Mouse (Mus musculus) neural tube, embryonic 15.5 days (tissue): ENCODE measurements at regions not wholly inside any gene's neighbourhood (a gene's known extent, or its start where the extent isn't known, plus 50 kb on each side); places are given as distances from the start of the nearest gene placed in this dataset. TPM values are rescaled to one million over a fixed set of nuclear protein-coding genes. Genes with fewer than 3 reads are reported as not detected.

Source experiments
- ATAC-seq: fragments of 200-750 bp; cut with Nextera tagmentation; 2 replicates; pipeline ENCODE4 v1.8.0; 2017; ENCODE audit warnings: mild to moderate bottlenecking, moderate TSS enrichment, moderate library complexity; ENCODE audit not compliant: low FRiP score
- H3K27ac ChIP-seq: fragments of 300-500 bp; sonication (generic); replicated peaks from 2 replicates; pipeline ENCODE4 v1.5.1; 2015; ENCODE audit warnings: mild to moderate bottlenecking, inconsistent platforms
- H3K27me3 ChIP-seq: fragments of 300-500 bp; sonication (generic); replicated peaks from 2 replicates; pipeline ENCODE4 v1.6.1; 2015; ENCODE audit warnings: inconsistent platforms
- H3K36me3 ChIP-seq: fragments of 300-500 bp; sonication (generic); 2 replicates; pipeline ENCODE4 v1.6.1; 2015; ENCODE audit warnings: inconsistent platforms
- H3K4me1 ChIP-seq: fragments of 300-500 bp; sonication (generic); 2 replicates; pipeline ENCODE4 v1.6.1; 2015; ENCODE audit warnings: inconsistent platforms
- H3K4me2 ChIP-seq: fragments of 300-500 bp; sonication (generic); 2 replicates; pipeline ENCODE4 v1.6.1; 2015; ENCODE audit warnings: inconsistent platforms, mild to moderate bottlenecking, moderate library complexity
- H3K4me3 ChIP-seq: fragments of 300-500 bp; sonication (generic); replicated peaks from 2 replicates; pipeline ENCODE4 v1.5.1; 2015; ENCODE audit warnings: mild to moderate bottlenecking, inconsistent platforms
- H3K9ac ChIP-seq: fragments of 300-500 bp; sonication (generic); replicated peaks from 2 replicates; pipeline ENCODE4 v1.6.1; 2015; ENCODE audit warnings: mild to moderate bottlenecking, inconsistent platforms
- H3K9me3 ChIP-seq: fragments of 300-500 bp; sonication (generic); replicated peaks from 2 replicates; pipeline ENCODE4 v1.6.1; 2016; ENCODE audit warnings: inconsistent platforms
- WGBS: fragments of 180-500 bp; shearing (Covaris S2); methylation state at CpG from one replicate; pipeline ENCODE4 v1.1.7; 2015; ENCODE audit warnings: mixed read lengths; 5-methylcytosine and 5-hydroxymethylcytosine counted together
- microRNA counts: library from miRNA; unstranded; fragments of <30 nt; microRNA quantifications from one replicate; lab custom pipeline; 2016
- microRNA-seq: library from miRNA; unstranded; fragments of <30 nt; microRNA quantifications from one replicate; pipeline ENCODE4, GENCODE M21; 2017

GRCm38 (mm10) chr2:94239573-94239972 lies 81.8 kb upstream of the Hsd17b12 start:
- H3K4me1 ChIP-seq, result peaks cover 52% of the 10 kb centered on the region
- peak overlapping the region; percentile 92 for H3K4me2 ChIP-seq
- no peak overlapping the region for H3K27ac ChIP-seq
- H3K36me3 ChIP-seq, result no peaks in the 10 kb centered on the region
- H3K4me3 ChIP-seq, result peak overlapping the region; percentile 10; the same call in 1 of the 2 replicates
- H3K9me3 ChIP-seq, result no peaks in the 10 kb centered on the region
- 9% methylated on average over 9 of the region's 9 CpGs for WGBS
- peaks cover 63% of the 10 kb centered on the region for H3K27me3 ChIP-seq
- H3K9ac ChIP-seq, result 0 out of 2 replicates have a peak overlapping the region, but pooled peaks have one; percentile 10
- ATAC-seq, result no peak

GRCm38 (mm10) chr2:94236479-94236878 lies 78.7 kb upstream of the Hsd17b12 start:
- Histone ChIP-seq H3K4me1 (peaks cover 23% of the 10 kb centered on the region), H3K36me3 (no peaks in the 10 kb centered on the region), H3K9me3 (no peaks in the 10 kb centered on the region), H3K4me2 (no peak overlapping the region), H3K9ac (no peak overlapping the region), H3K4me3 (no peak overlapping the region), H3K27me3 (peaks cover 34% of the 10 kb centered on the region), H3K27ac (no peak overlapping the region)
- WGBS, result 43% methylated on average over 3 of the region's 3 CpGs
- ATAC-seq, result no peak

DNA sequence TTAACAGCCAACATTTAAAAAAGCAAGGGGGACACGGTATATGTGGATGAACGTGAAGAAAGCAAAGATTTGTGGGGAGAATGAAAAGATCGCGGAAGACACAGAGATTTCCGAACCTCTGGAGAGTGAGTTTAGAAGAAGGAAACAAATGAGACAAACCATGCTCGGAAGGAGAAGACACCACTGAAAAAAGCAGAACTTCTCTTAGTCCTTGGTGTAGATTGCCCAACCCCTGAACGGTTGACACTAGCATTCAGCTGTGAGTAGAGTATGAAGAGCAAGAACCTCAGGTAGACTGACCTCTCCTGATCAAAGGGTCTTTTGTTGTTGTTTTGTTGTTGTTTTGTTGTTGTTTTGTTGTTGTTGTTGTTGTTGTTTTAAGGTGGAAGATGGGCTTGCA lies 75.8 kb upstream of the Hsd17b12 start:
- Histone ChIP-seq H3K4me3 (no peak overlapping the region), H3K27me3 (peaks cover 11% of the 10 kb centered on the region), H3K9ac (no peak overlapping the region), H3K9me3 (no peaks in the 10 kb centered on the region), H3K4me1 (no peaks in the 10 kb centered on the region), H3K27ac (no peak overlapping the region), H3K36me3 (no peaks in the 10 kb centered on the region), H3K4me2 (no peak overlapping the region)
- WGBS, result 91% methylated on average over 7 of the region's 7 CpGs
- no peak for ATAC-seq

GRCm38 (mm10) chr2:94219421-94219820 lies 61.7 kb upstream of the Hsd17b12 start:
- Histone ChIP-seq H3K36me3 (no peaks in the 10 kb centered on the region), H3K9me3 (no peaks in the 10 kb centered on the region), H3K4me3 (no peak overlapping the region), H3K27me3 (no peaks in the 10 kb centered on the region), H3K4me1 (no peaks in the 10 kb centered on the region), H3K9ac (no peak overlapping the region), H3K27ac (no peak overlapping the region), H3K4me2 (no peak overlapping the region)
- 91% methylated on average over 5 of the region's 5 CpGs for WGBS
- no peak for ATAC-seq

DNA sequence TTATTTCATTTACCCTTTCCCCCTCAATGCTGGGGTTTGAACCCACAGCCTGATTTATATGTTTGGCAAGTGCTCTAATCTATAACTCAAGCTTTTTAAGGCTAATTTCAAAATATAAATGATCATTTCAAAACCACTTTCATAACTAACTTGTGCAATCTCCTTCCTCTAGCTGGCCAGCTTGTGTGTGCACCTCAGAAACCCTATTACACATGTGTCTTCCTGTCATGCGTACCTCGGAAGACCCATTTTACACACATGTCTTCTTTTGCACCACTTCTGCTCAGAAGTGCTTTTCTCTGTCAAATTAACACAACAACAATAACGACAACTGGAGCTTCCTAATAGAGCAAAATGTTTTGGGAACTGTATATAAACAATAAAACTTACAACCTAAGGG lies 59.7 kb upstream of the Hsd17b12 start:
- Histone ChIP-seq H3K27me3 (no peaks in the 10 kb centered on the region), H3K4me3 (no peak overlapping the region), H3K36me3 (no peaks in the 10 kb centered on the region), H3K4me2 (no peak overlapping the region), H3K27ac (no peak overlapping the region), H3K9me3 (no peaks in the 10 kb centered on the region), H3K9ac (no peak overlapping the region), H3K4me1 (no peaks in the 10 kb centered on the region)
- 92% methylated on average over 3 of the region's 3 CpGs for WGBS
- ATAC-seq, result no peak

- Histone ChIP-seq H3K4me2 (no peak overlapping the region), H3K4me1 (no peaks in the 10 kb centered on the region), H3K9ac (no peak overlapping the region), H3K9me3 (no peaks in the 10 kb centered on the region), H3K4me3 (no peak overlapping the region), H3K27me3 (no peaks in the 10 kb centered on the region), H3K36me3 (no peaks in the 10 kb centered on the region), H3K27ac (no peak overlapping the region)
- no peak for ATAC-seq
- 87% methylated on average over 3 of the region's 3 CpGs for WGBS
These were observed 57.7 kb upstream of the Hsd17b12 start for GRCm38 (mm10) chr2:94215455-94215854.

MicroRNAs in the stretch of these regions (microRNA counts, 519-probe panel; counts per million panel counts)
- microRNA mmu-miR-129-3p (lab: Ali Mortazavi, UCI) (3,251 counts per million, percentile 78 among the panel's probes with 10 or more counts), microRNA mmu-miR-129-5p (lab: Ali Mortazavi, UCI) (2,490 counts per million, percentile 57 among the panel's probes with 10 or more counts)

Small RNA genes lying in the stretch of these regions (microRNA-seq; reads per million reads assigned to microRNA genes)
- gene Mir129-2 (not detected), gene Mir129b (not detected)
